Mouse (Mus musculus) forebrain, embryonic 11.5 days (tissue): ENCODE measurements around the gene Gm20388. TPM values are rescaled to one million over a fixed set of nuclear protein-coding genes. Genes with fewer than 3 reads are reported as not detected.

Experiments
- ATAC-seq: fragments of 200-750 bp; cut with Nextera tagmentation; replicated peaks from 2 replicates; pipeline ENCODE4 v1.8.0; 2017; ENCODE audit warnings: moderate TSS enrichment; ENCODE audit not compliant: low FRiP score
- DNase-seq: peaks from one replicate; pipeline ENCODE4 v3.0.0-alpha.2; 2017; ENCODE audit warnings: low spot score
- H3K27ac ChIP-seq: fragments of 300-500 bp; sonication (generic); 2 replicates; pipeline ENCODE4 v1.5.1; 2014; ENCODE audit warnings: low read depth, low read length
- H3K27me3 ChIP-seq: fragments of 300-500 bp; sonication (generic); 2 replicates; pipeline ENCODE4 v1.6.1; 2014; ENCODE audit warnings: mild to moderate bottlenecking, low read length, mixed read lengths; ENCODE audit not compliant: control insufficient read depth, insufficient read depth
- H3K36me3 ChIP-seq: fragments of 300-500 bp; sonication (generic); 2 replicates; pipeline ENCODE4 v1.6.1; 2014; ENCODE audit warnings: mild to moderate bottlenecking, low read length, moderate library complexity, mixed read lengths; ENCODE audit not compliant: control insufficient read depth, insufficient read depth
- H3K4me1 ChIP-seq: fragments of 300-500 bp; sonication (generic); replicated peaks from 2 replicates; pipeline ENCODE4 v1.6.1; 2014; ENCODE audit warnings: low read length, mixed read lengths; ENCODE audit not compliant: control insufficient read depth, insufficient read depth
- H3K4me2 ChIP-seq: fragments of 300-500 bp; sonication (generic); 2 replicates; pipeline ENCODE4 v1.6.1; 2014; ENCODE audit warnings: low read depth, mild to moderate bottlenecking, low read length, moderate library complexity, mixed read lengths; ENCODE audit not compliant: severe bottlenecking
- H3K4me3 ChIP-seq: fragments of 300-500 bp; sonication (generic); 2 replicates; pipeline ENCODE4 v1.5.1; 2014; ENCODE audit warnings: low read depth, low read length
- H3K9ac ChIP-seq: fragments of 300-500 bp; sonication (generic); 2 replicates; pipeline ENCODE4 v1.6.1; 2014; ENCODE audit warnings: low read length
- H3K9me3 ChIP-seq: fragments of 300-500 bp; sonication (generic); 2 replicates; pipeline ENCODE4 v1.6.1; 2016; ENCODE audit warnings: low read length, mixed read lengths; ENCODE audit not compliant: control insufficient read depth
- WGBS: fragments of 180-500 bp; shearing (Covaris S2); extraction: QIAGEN DNeasy Blood & Tissue Kit; methylation state at CpG from one replicate; pipeline ENCODE4 v1.1.7; 2014; 5-methylcytosine and 5-hydroxymethylcytosine counted together
- polyA plus RNA-seq: library from polyadenylated mRNA; unstranded; fragments of >200 nt; fragmentation: Nextera tagmentation; extraction: Ambion mirVana; gene quantifications from 2 replicates; pipeline ENCODE4 v1.2.1, GENCODE M21; 2014

Gene Gm20388
- polyA plus RNA-seq, 1 experiment from 2014 or later = not detected

DNA sequence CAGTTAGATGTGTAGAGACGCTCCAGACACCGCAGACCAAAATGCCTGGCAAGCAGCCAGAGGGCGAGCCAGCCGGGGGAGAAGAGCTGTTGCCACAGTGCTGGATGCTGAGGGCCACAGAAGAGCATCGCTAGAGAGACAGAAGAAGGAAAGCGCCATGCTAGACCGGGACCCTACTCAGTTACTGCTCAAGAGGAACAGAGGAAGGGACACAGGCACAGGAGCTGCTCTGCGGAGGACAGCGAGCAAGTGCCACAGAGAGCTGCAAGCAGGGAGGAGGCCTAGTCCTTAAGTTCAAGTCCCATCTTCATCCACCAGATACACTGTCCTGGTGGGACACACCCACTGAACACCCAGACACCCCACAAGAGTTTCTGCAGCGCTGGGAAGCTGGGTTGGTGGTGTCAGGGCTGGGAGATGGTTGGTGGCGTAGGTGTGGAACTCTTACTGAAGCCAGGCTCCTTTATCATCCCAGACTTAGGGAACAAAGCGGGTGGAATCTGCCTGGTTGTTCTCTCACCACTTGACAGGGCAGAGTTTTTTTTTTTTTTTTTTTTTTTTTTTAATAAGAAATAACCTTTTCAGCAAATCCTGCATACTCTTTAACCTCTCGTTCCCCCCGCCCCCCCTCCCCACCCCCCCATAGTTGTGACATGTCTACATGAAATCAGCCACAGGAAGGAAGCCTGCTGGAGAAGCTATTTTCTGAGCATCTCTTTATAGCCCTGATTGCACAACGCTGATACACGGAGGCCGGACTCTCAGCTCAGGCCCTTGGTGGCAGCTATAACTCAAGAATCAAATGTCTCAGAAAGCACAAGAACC lies 786.7 kb downstream of the Gm20388 start:
- H3K4me1 ChIP-seq = no peaks in the 10 kb centered on the region
- H3K4me3 ChIP-seq = no peak overlapping the region
- no peaks in the 10 kb centered on the region for H3K9me3 ChIP-seq
- 89% methylated on average over 17 of the region's 17 CpGs for WGBS
- H3K36me3 ChIP-seq = no peaks in the 10 kb centered on the region
- no peak for ATAC-seq
- no peak for DNase-seq
- no peak overlapping the region for H3K27ac ChIP-seq
- H3K9ac ChIP-seq = no peak overlapping the region
- no peak overlapping the region for H3K4me2 ChIP-seq
- H3K27me3 ChIP-seq = no peaks in the 10 kb centered on the region

DNA sequence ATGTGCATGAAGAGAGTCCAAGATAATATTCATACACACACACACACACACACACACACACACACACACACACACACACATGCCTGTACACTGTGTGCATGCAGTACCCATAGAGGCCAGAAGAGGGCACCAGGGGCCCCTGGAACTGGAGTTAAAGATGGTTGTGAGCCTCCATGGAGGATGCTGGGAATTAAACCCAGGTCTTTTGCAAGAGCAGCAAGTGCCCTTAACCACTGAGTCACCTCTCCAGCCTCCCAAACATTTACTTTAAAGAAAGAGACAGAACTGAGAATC lies 787.3 kb downstream of the Gm20388 start:
- ATAC-seq (no peak), DNase-seq (no peak)
- H3K9me3 ChIP-seq = no peaks in the 10 kb centered on the region
- no peak overlapping the region for H3K4me3 ChIP-seq
- no peaks in the 10 kb centered on the region for H3K36me3 ChIP-seq
- no peaks in the 10 kb centered on the region for H3K27me3 ChIP-seq
- no peaks in the 10 kb centered on the region for H3K4me1 ChIP-seq
- H3K9ac ChIP-seq = no peak overlapping the region
- no peak overlapping the region for H3K27ac ChIP-seq
- H3K4me2 ChIP-seq = no peak overlapping the region

- no peak overlapping the region for H3K4me3 ChIP-seq
Measured at GRCm38 (mm10) chr8:120698426-120698825, 787.8 kb downstream of the Gm20388 start.

DNA sequence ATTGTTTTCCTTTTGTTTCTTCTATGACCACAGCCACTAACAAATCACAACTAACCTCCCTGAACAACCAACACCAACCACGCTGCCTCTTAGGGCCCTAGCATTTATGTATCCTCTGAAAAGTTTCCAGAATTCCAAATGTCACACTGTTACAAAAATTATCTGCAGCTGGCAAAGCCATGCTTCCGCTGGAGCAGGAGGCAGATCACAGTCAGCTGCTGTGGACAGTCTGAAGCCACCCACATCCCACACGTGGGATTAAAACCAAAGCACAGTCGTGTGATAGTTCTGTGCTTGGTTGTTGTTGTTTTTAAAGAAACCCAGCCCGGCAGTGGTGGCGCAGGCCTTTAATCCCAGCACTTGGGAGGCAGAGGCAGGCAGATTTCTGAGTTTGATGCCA lies 788.4 kb downstream of the Gm20388 start:
- no peak for DNase-seq
- H3K27ac ChIP-seq = no peak overlapping the region

More at GRCm38 (mm10) chr8:120698426-120698825, 787.8 kb downstream of the Gm20388 start:
- Histone ChIP-seq H3K27me3 (no peaks in the 10 kb centered on the region), H3K9me3 (no peaks in the 10 kb centered on the region), H3K27ac (no peak overlapping the region), H3K36me3 (no peaks in the 10 kb centered on the region), H3K9ac (no peak overlapping the region), H3K4me1 (no peaks in the 10 kb centered on the region), H3K4me2 (no peak overlapping the region)
- 93% methylated on average over 7 of the region's 7 CpGs for WGBS
- ATAC-seq (no peak), DNase-seq (no peak)

DNA sequence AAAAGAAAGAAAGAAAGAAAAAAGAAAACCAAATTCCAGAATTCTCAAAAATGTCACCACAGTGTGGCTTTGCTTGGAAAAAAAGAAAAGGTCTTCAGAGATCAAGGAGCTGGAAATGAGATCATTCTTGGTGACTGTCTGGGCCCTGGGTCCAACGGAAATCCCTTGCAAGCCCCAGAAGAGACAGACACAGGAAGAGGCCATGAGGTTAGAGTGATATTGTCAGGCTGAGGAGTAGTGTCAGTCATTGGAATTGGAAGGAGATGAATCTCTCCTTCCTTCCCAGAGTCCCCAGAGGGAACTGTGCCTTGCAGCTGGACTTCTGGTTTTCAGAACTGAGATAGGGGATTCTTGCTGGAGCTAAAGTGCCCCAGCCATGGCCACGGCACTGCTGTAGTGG lies 788.9 kb downstream of the Gm20388 start:
- H3K4me3 ChIP-seq = no peak overlapping the region
- no peak overlapping the region for H3K9ac ChIP-seq
- H3K9me3 ChIP-seq = no peaks in the 10 kb centered on the region
- H3K4me1 ChIP-seq = no peaks in the 10 kb centered on the region
- 71% methylated on average over 2 of the region's 2 CpGs for WGBS
- ATAC-seq (no peak), DNase-seq (no peak)
- no peaks in the 10 kb centered on the region for H3K27me3 ChIP-seq
- H3K4me2 ChIP-seq = no peak overlapping the region
- H3K27ac ChIP-seq = no peak overlapping the region
- no peaks in the 10 kb centered on the region for H3K36me3 ChIP-seq

More for the DNA sequence above, 788.4 kb downstream of the Gm20388 start:
- H3K4me2 ChIP-seq = no peak overlapping the region
- no peaks in the 10 kb centered on the region for H3K27me3 ChIP-seq
- ATAC-seq = no peak
- H3K4me1 ChIP-seq = no peaks in the 10 kb centered on the region
- 81% methylated on average over 6 of the region's 6 CpGs for WGBS
- H3K9ac ChIP-seq = no peak overlapping the region
- no peak overlapping the region for H3K4me3 ChIP-seq
- H3K9me3 ChIP-seq = no peaks in the 10 kb centered on the region
- no peaks in the 10 kb centered on the region for H3K36me3 ChIP-seq

DNA sequence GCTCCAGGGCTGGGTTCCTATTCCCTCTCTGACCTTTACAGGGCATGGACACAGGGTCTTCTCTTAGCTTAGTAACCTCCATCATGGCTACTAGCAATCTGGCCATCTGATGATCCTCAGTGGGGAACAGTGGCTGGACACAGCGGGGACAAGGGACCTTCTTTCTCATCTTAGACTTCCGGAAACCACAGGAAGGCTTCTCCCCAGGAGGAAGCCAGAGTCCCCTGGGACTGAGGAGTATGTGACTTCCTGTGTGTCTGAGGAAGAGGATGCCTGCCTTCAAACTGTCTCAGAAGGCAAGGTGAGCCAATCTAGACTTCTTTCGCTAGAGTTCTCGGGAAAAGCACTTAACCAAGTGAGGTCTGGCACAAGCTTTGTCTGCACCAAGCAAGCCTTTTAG lies 789.4 kb downstream of the Gm20388 start:
- 90% methylated on average over 4 of the region's 4 CpGs for WGBS
- no peaks in the 10 kb centered on the region for H3K9me3 ChIP-seq
- H3K27me3 ChIP-seq = no peaks in the 10 kb centered on the region
- no peaks in the 10 kb centered on the region for H3K36me3 ChIP-seq
- H3K4me3 ChIP-seq = no peak overlapping the region
- no peaks in the 10 kb centered on the region for H3K4me1 ChIP-seq
- no peak overlapping the region for H3K4me2 ChIP-seq
- no peak for DNase-seq
- no peak overlapping the region for H3K27ac ChIP-seq
- H3K9ac ChIP-seq = no peak overlapping the region
- no peak for ATAC-seq

GRCm38 (mm10) chr8:120701758-120702465 lies 791.3 kb downstream of the Gm20388 start:
- Histone ChIP-seq H3K36me3 (no peaks in the 10 kb centered on the region), H3K27ac (no peak overlapping the region), H3K9ac (no peak overlapping the region), H3K4me1 (no peaks in the 10 kb centered on the region), H3K27me3 (no peaks in the 10 kb centered on the region), H3K4me3 (no peak overlapping the region), H3K9me3 (no peaks in the 10 kb centered on the region), H3K4me2 (no peak overlapping the region)
- ATAC-seq = no peak
- no peak for DNase-seq
- 79% methylated on average over 19 of the region's 19 CpGs for WGBS

DNA sequence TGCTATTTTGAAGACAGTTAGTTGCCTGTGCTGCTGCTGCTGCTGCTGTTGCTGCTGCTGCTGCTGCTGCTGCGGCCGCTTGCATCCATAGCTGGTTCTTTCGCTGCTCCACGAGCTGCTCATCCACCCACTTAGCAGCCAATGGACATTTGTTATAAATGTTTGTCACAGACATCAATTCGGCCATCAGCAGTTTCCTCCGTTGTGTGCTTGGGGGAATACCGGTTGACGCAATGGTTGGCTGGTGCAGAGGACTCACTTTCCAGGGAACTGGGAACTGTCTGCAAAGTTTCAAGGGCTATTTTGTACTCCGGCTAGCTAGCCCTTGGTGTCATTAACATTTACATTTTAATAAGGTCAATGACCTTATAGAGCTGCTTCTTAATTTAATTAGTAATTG lies 793.6 kb downstream of the Gm20388 start:
- ATAC-seq (no peak), DNase-seq (no peak)
- WGBS = 81% methylated on average over 9 of the region's 9 CpGs
- no peaks in the 10 kb centered on the region for H3K36me3 ChIP-seq
- H3K27ac ChIP-seq = no peak overlapping the region
- H3K9me3 ChIP-seq = no peaks in the 10 kb centered on the region
- H3K4me2 ChIP-seq = no peak overlapping the region
- no peaks in the 10 kb centered on the region for H3K27me3 ChIP-seq
- no peaks in the 10 kb centered on the region for H3K4me1 ChIP-seq
- no peak overlapping the region for H3K9ac ChIP-seq
- H3K4me3 ChIP-seq = no peak overlapping the region

DNA sequence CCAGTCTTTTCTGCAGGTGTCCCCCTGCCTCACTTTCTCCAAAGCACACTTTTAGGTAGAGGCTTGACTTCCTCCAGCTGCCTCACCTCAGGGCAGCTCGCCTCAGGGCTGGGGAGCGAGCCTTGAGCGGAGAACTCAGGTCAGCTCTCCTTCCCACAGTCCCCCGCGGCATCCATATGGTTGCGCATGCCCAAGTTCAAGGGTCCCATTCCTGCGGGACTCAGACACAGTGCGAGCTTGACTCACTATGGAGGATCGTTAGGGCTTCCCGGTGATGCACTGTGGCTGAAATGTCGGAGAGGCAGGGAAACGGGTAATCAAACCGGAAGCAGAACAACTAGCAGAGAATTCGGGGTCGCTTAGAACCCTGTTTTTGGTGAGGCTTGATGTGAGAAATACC lies 794.5 kb downstream of the Gm20388 start:
- no peaks in the 10 kb centered on the region for H3K27me3 ChIP-seq
- 91% methylated on average over 15 of the region's 15 CpGs for WGBS
- no peak overlapping the region for H3K4me3 ChIP-seq
- no peaks in the 10 kb centered on the region for H3K4me1 ChIP-seq
- ATAC-seq (no peak), DNase-seq (no peak)
- H3K36me3 ChIP-seq = no peaks in the 10 kb centered on the region
- H3K9ac ChIP-seq = no peak overlapping the region
- H3K9me3 ChIP-seq = no peaks in the 10 kb centered on the region
- H3K4me2 ChIP-seq = no peak overlapping the region
- no peak overlapping the region for H3K27ac ChIP-seq
